Mouse (Mus musculus) heart, embryonic 10.5 days (tissue): ENCODE results near the gene Lrrfip1. TPM values are rescaled to one million over a fixed set of nuclear protein-coding genes. Genes with fewer than 3 reads are reported as not detected.

Experiments used
- DNase-seq: peaks from one replicate; pipeline ENCODE4 v3.0.0-alpha.2; 2017; ENCODE audit warnings: low spot score
- H3K27ac ChIP-seq: fragments of 300-500 bp; sonication (generic); 2 replicates; pipeline ENCODE4 v1.5.1; 2016; ENCODE audit warnings: mild to moderate bottlenecking
- H3K27me3 ChIP-seq: fragments of 300-500 bp; sonication (generic); 2 replicates; pipeline ENCODE4 v1.6.1; 2016; ENCODE audit warnings: mild to moderate bottlenecking; ENCODE audit not compliant: poor library complexity, insufficient read depth, severe bottlenecking
- H3K36me3 ChIP-seq: fragments of 300-500 bp; sonication (generic); 2 replicates; pipeline ENCODE4 v1.6.1; 2016; ENCODE audit warnings: mild to moderate bottlenecking, moderate library complexity
- H3K4me1 ChIP-seq: fragments of 300-500 bp; sonication (generic); 2 replicates; pipeline ENCODE4 v1.6.1; 2016; ENCODE audit warnings: mild to moderate bottlenecking
- H3K4me3 ChIP-seq: fragments of 300-500 bp; sonication (generic); 2 replicates; pipeline ENCODE4 v1.5.1; 2016; ENCODE audit warnings: mild to moderate bottlenecking, moderate library complexity
- H3K9me3 ChIP-seq: fragments of 300-500 bp; sonication (generic); 2 replicates; pipeline ENCODE4 v1.6.1; 2016; ENCODE audit warnings: mild to moderate bottlenecking, moderate library complexity
- WGBS: fragments of 180-500 bp; shearing (Covaris S2); methylation state at CpG from one replicate; pipeline ENCODE4 v1.1.7; 2016; 5-methylcytosine and 5-hydroxymethylcytosine counted together
- polyA plus RNA-seq: library from polyadenylated mRNA; unstranded; fragments of >200 nt; fragmentation: Nextera tagmentation; extraction: Ambion mirVana; gene quantifications from 2 replicates; pipeline ENCODE4 v1.2.1, GENCODE M21; 2016

Lrrfip1 gene
- polyA plus RNA-seq, 1 experiment from 2014 or later = 91.6 TPM

GRCm38 (mm10) chr1:91166798-91167197 lies 168.3 kb downstream of the Lrrfip1 start:
- no peak for DNase-seq
- no peaks in the 10 kb centered on the region for H3K9me3 ChIP-seq
- 83% methylated on average over 6 of the region's 6 CpGs for WGBS

DNA sequence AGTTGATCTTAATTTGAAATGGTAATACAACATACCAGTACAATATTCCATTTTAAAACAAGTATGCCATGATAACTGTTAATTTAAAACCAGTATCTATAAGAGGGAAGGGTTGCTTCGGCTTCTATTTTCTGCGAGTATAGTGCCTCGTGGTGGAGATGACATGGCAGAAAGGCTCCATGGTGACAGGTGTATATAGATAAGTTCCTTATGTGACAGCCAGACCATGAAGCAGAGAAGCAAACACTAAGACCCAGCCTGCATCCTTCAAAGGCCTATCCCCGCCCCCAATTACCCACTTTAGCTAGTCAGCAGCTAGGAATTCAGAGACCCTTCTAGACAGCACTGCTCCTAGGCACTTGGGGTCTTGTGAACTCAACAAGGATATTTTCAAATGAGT lies 170.6 kb downstream of the Lrrfip1 start:
- H3K27me3 ChIP-seq = no peaks in the 10 kb centered on the region
- WGBS = 52% methylated on average over 4 of the region's 4 CpGs
- H3K4me3 ChIP-seq = no peak overlapping the region
- H3K4me1 ChIP-seq = peaks cover 14% of the 10 kb centered on the region
- no peak overlapping the region for H3K27ac ChIP-seq
- DNase-seq = no peak
- H3K36me3 ChIP-seq = 0 out of 2 replicates have a peak, but pooled peaks cover 5% of the 10 kb centered on the region
- no peaks in the 10 kb centered on the region for H3K9me3 ChIP-seq

More at GRCm38 (mm10) chr1:91166798-91167197, 168.3 kb downstream of the Lrrfip1 start:
- Histone ChIP-seq H3K36me3 (0 out of 2 replicates have a peak, but pooled peaks cover under 1% of the 10 kb centered on the region), H3K27me3 (no peaks in the 10 kb centered on the region), H3K27ac (no peak overlapping the region), H3K4me1 (peaks cover 14% of the 10 kb centered on the region), H3K4me3 (no peak overlapping the region)

- 89% methylated on average over 5 of the region's 5 CpGs for WGBS
- Histone ChIP-seq H3K9me3 (no peaks in the 10 kb centered on the region), H3K36me3 (0 out of 2 replicates have a peak, but pooled peaks cover 5% of the 10 kb centered on the region), H3K27me3 (peaks cover 6% of the 10 kb centered on the region), H3K4me1 (peaks cover 15% of the 10 kb centered on the region), H3K27ac (no peak overlapping the region), H3K4me3 (no peak overlapping the region)
- DNase-seq = no peak
Observed at GRCm38 (mm10) chr1:91174796-91175195, 176.3 kb downstream of the Lrrfip1 start.

- WGBS = 72% methylated on average over 3 of the region's 3 CpGs
- H3K27ac ChIP-seq = no peak overlapping the region
- no peaks in the 10 kb centered on the region for H3K9me3 ChIP-seq
- peaks cover 27% of the 10 kb centered on the region for H3K4me1 ChIP-seq
- no peak for DNase-seq
- 0 out of 2 replicates have a peak, but pooled peaks cover 5% of the 10 kb centered on the region for H3K36me3 ChIP-seq
- no peak overlapping the region for H3K4me3 ChIP-seq
- peaks cover 18% of the 10 kb centered on the region for H3K27me3 ChIP-seq
Observed at GRCm38 (mm10) chr1:91176026-91176425, 177.5 kb downstream of the Lrrfip1 start.

DNA sequence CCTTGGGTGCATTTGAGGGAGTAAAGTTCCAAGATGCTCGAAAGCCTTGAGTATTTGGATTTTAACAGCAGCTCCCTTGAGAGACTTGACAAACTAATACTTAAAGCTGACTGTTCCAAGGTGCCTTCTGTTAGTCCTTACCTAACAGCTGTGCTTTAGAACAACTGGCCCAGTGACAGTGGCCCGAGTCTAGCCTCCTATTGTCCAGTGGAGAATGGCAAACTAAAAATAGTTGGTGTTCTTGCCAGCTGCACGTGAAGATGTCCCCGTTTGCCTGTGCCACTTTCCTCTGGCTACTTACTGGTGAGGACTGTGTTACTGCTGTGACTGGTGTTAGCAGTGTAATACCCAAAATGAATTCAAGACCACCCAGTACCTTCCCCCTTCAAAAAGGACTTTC lies 178.3 kb downstream of the Lrrfip1 start:
- Histone ChIP-seq H3K4me3 (no peak overlapping the region), H3K27me3 (peaks cover 18% of the 10 kb centered on the region), H3K9me3 (no peaks in the 10 kb centered on the region), H3K36me3 (0 out of 2 replicates have a peak, but pooled peaks cover 4% of the 10 kb centered on the region), H3K4me1 (peaks cover 35% of the 10 kb centered on the region), H3K27ac (no peak overlapping the region)
- 51% methylated on average over 4 of the region's 4 CpGs for whole genome bisulfite sequencing
- DNase-seq = no peak

Other genes with a start within 250 kb of the Lrrfip1 start
- gene Col6a3, start 154.8 kb upstream of the Lrrfip1 start, polyA plus RNA-seq = 1.6 and 4.6 TPM in 2 replicates
- gene Mlph, start 83.7 kb upstream of the Lrrfip1 start, polyA plus RNA-seq = 0.26 and 0.53 TPM in 2 replicates
- not detected in 2 replicates for gene Prlh, start 45.6 kb upstream of the Lrrfip1 start, polyA plus RNA-seq
- gene Rab17, start 29.1 kb upstream of the Lrrfip1 start, polyA plus RNA-seq = 0.71 and 0.94 TPM in 2 replicates
- gene Rbm44, start 146.4 kb downstream of the Lrrfip1 start, polyA plus RNA-seq = 1.3 and 2.9 TPM in 2 replicates
- 16.8 and 24.9 TPM in 2 replicates for gene Ramp1, start 181.1 kb downstream of the Lrrfip1 start, polyA plus RNA-seq